Mouse (Mus musculus) kidney, adult 2 months (tissue): ENCODE measurements around the gene Slc25a38. TPM values are rescaled to one million over a fixed set of nuclear protein-coding genes. Genes with fewer than 3 reads are reported as not detected.
"Not testable (repeated sequence)": the region's sequence is repeated elsewhere in the genome, so short reads cannot be mapped to it uniquely, and the experiment has no call there.

ENCODE experiments used
- DNase-seq: peaks from one replicate; pipeline ENCODE4 v3.0.0; 2021
- H3K27ac ChIP-seq: fragments of 200-500 bp; 2 replicates; pipeline ENCODE4 v1.5.1; 2012; ENCODE audit warnings: low read depth, low read length, control low read depth, inconsistent platforms; ENCODE audit not compliant: insufficient read depth
- H3K27me3 ChIP-seq: fragments of 200-500 bp; replicated peaks from 2 replicates; pipeline ENCODE4 v1.6.1; 2012; ENCODE audit warnings: mild to moderate bottlenecking, moderate library complexity, low read length, inconsistent platforms; ENCODE audit not compliant: control insufficient read depth, insufficient read depth
- H3K36me3 ChIP-seq: fragments of 200-500 bp; 2 replicates; pipeline ENCODE4 v1.6.1; 2012; ENCODE audit warnings: mild to moderate bottlenecking, moderate library complexity, low read length, inconsistent platforms; ENCODE audit not compliant: control insufficient read depth, insufficient read depth
- H3K4me1 ChIP-seq: fragments of 200-500 bp; 2 replicates; pipeline ENCODE4 v1.6.1; 2011; ENCODE audit warnings: low read length; ENCODE audit not compliant: control insufficient read depth, insufficient read depth
- H3K4me3 ChIP-seq: fragments of 200-500 bp; 2 replicates; pipeline ENCODE4 v1.5.1; 2011; ENCODE audit warnings: mild to moderate bottlenecking, low read depth, low read length, control low read depth; ENCODE audit not compliant: insufficient read depth
- CTCF ChIP-seq: fragments of 200-500 bp; conservative IDR thresholded peaks from 2 replicates; pipeline ENCODE4 v1.5.1; 2011; ENCODE audit warnings: low read depth, mild to moderate bottlenecking, control low read depth, low read length, moderate library complexity, mixed read lengths; ENCODE audit not compliant: insufficient read depth, insufficient read length
- POLR2A ChIP-seq: fragments of 200-500 bp; IDR thresholded peaks from one replicate; pipeline ENCODE4 v1.6.1; 2011; ENCODE audit warnings: low read depth, low read length, control low read depth
- WGBS: fragments of 180-500 bp; shearing (Covaris S2); methylation state at CpG from one replicate; pipeline ENCODE4 v1.1.7; 2018; 5-methylcytosine and 5-hydroxymethylcytosine counted together
- polyA plus RNA-seq: library from polyadenylated mRNA; depleted of rRNA; stranded (reverse); fragments of >200 nt; gene quantifications from 2 replicates; pipeline ENCODE4 v1.2.3, GENCODE M21; 2012

Gene Slc25a38
- polyA plus RNA-seq, 1 experiment, result 52.0 TPM

DNA sequence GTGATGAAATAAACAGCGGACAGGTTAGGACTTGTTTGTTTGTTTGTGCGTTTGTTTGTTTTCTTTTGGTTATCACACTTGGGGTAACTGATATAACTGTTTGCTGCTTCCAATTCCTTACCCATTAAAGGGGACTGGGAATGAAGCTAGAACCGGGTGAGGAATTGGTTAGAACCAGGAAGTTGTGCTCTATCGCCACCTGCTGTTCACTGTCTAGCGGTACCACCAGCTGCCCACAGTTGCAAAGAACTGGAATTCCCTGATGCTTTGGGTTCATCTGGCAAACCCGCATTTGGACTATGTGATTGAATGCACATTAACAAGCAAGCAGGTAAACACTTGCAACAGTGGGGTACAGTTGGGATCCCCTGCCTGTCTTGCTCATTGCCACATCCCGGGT is 11.5 kb upstream of the Slc25a38 start:
- TF ChIP-seq CTCF (peak; percentile 86), POLR2A (no peak)
- H3K36me3 ChIP-seq, result no peaks in the 10 kb centered on the region
- H3K4me1 ChIP-seq, result no peaks in the 10 kb centered on the region
- 20% methylated on average over 7 of the region's 7 CpGs for WGBS
- no peaks in the 10 kb centered on the region for H3K27me3 ChIP-seq
- peak; percentile 62 for DNase-seq
- H3K4me3 ChIP-seq, result no peak overlapping the region
- no peak overlapping the region for H3K27ac ChIP-seq

DNA sequence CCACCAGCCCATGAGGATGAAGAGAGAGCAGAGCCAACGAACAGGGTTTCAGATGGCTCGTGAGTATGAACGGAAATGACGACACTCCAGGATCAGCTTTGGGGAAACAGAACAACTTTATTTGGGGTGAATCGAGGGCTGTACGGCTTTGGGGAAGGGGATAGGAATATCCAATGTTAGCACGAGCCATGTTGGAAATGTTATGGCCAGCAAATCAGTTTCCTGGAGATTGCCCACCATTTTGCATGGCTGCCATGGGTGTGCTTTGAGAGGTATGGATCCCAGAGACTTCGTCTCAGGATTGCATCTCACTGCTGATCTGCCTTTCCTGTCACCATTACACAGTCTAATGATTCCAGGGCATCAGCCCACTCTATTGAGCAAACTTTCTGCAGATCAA is 10.9 kb upstream of the Slc25a38 start:
- 89% methylated on average over 8 of the region's 8 CpGs for WGBS
- DNase-seq, result no peak
- no peaks in the 10 kb centered on the region for H3K27me3 ChIP-seq
- H3K4me3 ChIP-seq, result no peak overlapping the region
- no peak for TF ChIP-seq CTCF
- TF ChIP-seq POLR2A, result no peak
- no peaks in the 10 kb centered on the region for H3K4me1 ChIP-seq
- H3K36me3 ChIP-seq, result no peaks in the 10 kb centered on the region
- H3K27ac ChIP-seq, result no peak overlapping the region

DNA sequence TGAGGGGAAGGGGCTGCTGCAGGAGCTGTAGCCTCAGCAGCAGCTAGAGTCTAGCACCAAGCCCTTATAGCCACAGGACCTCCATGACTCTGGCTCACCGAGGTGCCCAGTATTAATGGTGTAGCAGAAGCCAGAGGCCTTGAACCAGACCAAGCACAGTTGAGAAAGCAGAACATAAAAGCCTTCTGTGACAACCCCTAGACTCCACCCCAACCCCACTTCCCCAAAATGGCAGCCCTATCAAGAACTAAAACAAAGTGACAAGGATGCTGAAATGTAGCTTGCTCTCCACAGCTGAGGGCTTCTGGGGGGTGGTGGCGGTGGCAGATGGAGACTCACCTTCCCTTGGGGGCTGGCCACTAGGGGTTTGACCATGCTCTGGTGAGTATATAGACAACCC is 9.0 kb upstream of the Slc25a38 start:
- H3K27ac ChIP-seq, result no peak overlapping the region
- H3K4me1 ChIP-seq, result no peaks in the 10 kb centered on the region
- H3K4me3 ChIP-seq, result no peak overlapping the region
- WGBS, result 95% methylated on average over 2 of the region's 2 CpGs
- TF ChIP-seq CTCF, result no peak
- TF ChIP-seq POLR2A, result no peak
- H3K27me3 ChIP-seq, result no peaks in the 10 kb centered on the region
- no peaks in the 10 kb centered on the region for H3K36me3 ChIP-seq
- no peak for DNase-seq

DNA sequence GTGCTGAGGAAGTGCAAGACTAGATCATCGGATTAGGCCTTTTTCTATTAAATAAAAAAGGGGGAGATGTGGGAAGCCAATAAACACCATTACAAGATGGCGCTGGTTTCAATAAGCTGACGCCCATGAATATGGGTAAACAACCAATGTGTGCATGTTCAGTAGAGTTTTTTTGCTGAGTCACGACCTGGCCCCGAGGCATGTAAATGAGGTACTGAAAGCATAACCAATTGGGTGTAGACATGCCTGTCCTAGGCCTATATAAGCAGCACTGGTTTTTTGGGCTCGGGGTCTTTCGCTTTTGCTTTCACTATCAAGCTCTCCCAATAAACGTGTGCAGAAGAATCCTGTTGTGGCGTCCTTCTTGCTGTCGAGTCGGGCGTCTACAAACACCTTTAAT is 1.2 kb upstream of the Slc25a38 start:
- H3K27ac ChIP-seq, H3K4me1 ChIP-seq, H3K36me3 ChIP-seq, H3K4me3 ChIP-seq, DNase-seq, H3K27me3 ChIP-seq: not testable (repeated sequence)
- WGBS, result 93% methylated on average over 12 of the region's 12 CpGs

DNA sequence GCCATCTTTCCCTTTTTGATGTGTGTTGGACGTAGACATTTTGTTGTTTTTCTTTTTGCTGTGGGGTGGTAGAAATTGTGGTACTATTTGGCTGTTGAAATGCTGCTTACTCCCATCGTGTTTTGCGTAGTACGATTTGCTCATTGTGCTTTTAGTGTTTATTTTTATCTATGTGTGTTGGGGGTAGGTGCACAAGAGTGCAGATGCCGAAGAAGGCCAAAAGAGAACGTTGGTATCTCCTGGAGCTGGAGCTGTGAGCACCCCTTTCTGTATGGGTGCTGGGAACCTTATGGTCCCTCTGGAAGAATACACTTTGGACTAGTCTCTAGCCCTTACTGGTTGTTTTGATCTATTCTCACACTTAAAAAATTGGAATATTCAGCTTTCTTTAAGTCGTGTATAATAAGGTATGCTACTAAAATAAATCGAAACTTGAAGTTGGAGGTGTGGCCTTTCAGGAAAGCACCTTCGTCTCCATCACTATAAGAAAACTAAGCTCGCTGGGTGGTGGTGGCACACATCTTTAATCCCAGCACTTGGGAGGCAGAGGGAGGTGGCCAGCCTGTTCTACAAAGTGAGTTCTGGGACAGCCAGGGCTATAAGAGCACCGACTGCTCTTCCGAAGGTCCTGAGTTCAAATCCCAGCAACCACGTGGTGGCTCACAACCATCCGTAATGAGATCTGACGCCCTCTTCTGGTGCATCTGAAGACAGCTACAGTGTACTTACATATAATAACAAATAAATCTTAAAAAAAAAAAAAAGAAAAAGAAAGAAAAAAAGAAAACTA is 1.2 kb downstream of the Slc25a38 start:
- H3K4me1 ChIP-seq, result peaks cover 7% of the 10 kb centered on the region; the same call in 1 of the 2 replicates
- H3K36me3 ChIP-seq, result no peaks in the 10 kb centered on the region
- peak overlapping the region; percentile 97 for H3K4me3 ChIP-seq
- DNase-seq, result no peak
- H3K27me3 ChIP-seq, result no peaks in the 10 kb centered on the region
- H3K27ac ChIP-seq, result peak overlapping the region; percentile 98
- 73% methylated on average over 15 of the region's 15 CpGs for WGBS
- no peak for TF ChIP-seq POLR2A
- TF ChIP-seq CTCF, result no peak

DNA sequence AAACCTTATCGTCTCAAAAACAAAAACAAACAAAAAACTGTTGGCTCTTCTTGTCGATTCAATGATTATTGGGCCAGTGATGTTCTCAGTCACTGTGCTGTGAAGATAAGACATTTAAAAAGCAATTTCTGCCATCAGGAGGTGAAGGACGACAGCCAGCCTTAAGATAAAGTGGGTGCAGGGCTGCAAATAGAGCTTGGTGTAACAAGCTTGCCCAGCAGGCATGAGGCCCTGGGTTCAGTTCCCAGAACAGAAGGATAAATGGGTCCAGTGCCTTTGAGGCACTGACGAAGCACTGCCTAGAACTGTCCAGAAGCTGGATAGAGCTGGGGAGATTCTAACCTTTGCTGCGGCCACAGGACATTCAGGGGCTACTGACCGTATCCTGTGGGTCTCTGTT is 2.3 kb downstream of the Slc25a38 start:
- WGBS, result 95% methylated on average over 6 of the region's 6 CpGs
- Histone ChIP-seq H3K27ac (no peak overlapping the region), H3K4me3 (no peak overlapping the region), H3K4me1 (peaks cover 7% of the 10 kb centered on the region; the same call in 1 of the 2 replicates), H3K27me3 (no peaks in the 10 kb centered on the region), H3K36me3 (no peaks in the 10 kb centered on the region)
- no peak for TF ChIP-seq POLR2A
- no peak for TF ChIP-seq CTCF
- no peak for DNase-seq

DNA sequence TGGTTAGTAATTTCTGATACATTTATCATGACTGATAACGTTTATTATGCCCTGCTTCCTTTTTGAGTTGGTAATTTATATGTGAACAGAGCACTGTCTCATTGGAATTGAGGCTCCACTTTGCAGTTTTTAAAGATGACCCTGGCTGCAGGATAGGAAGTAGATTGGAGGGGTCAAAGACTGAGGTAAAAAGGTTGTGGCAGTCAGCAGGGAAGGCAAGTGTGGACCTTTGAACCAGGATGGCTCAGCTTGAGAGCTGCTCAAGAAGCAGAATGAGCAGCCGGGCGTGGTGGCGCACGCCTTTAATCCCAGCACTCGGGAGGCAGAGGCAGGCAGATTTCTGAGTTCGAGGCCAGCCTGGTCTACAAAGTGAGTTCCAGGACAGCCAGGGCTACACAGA is 3.3 kb downstream of the Slc25a38 start:
- H3K36me3 ChIP-seq, result no peaks in the 10 kb centered on the region
- no peaks in the 10 kb centered on the region for H3K27me3 ChIP-seq
- H3K4me3 ChIP-seq, result no peak overlapping the region
- H3K27ac ChIP-seq, result no peak overlapping the region
- H3K4me1 ChIP-seq, result peaks cover 7% of the 10 kb centered on the region; the same call in 1 of the 2 replicates
- 66% methylated on average over 7 of the region's 7 CpGs for WGBS
- DNase-seq, result peak; percentile 47
- TF ChIP-seq CTCF, result no peak
- no peak for TF ChIP-seq POLR2A

DNA sequence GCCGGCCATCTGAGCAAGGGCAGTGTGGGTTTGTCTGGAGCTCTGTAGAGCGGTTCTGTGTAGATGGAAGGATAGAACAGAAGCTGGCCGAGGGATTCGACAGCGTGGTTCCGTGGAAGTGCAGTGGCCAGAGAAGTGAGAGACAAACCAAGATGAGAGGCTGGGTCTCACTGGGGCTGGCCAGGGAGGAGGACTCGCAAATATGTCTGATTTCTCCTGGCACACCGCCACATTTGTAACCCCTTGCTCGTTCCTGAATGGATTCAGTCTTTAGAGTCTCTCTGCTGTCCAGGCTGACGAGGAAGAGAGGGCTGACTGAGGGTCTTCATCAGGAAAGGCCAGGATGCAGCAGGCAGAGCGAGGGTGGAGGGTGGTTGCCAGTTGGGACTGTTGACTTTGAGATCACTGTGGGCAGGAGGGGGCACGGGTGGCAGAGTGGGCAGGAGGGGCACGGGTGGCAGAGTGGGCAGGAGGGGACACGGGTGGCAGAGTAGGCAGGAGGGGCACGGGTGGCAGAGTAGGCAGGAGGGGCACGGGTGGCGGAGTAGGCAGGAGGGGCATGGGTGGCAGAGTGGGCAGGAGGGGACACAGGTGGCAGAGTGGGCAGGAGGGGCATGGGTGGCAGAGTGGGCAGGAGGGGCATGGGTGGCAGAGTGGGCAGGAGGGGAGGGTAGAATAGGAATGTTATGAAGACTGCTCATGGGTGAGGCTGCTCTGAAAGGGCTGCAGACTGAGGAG is 4.0 kb downstream of the Slc25a38 start:
- Histone ChIP-seq H3K27ac (no peak overlapping the region), H3K36me3 (no peaks in the 10 kb centered on the region), H3K4me1 (peaks cover 7% of the 10 kb centered on the region; the same call in 1 of the 2 replicates), H3K4me3 (no peak overlapping the region), H3K27me3 (no peaks in the 10 kb centered on the region)
- DNase-seq, result no peak
- TF ChIP-seq POLR2A (no peak), CTCF (no peak)
- WGBS, result 84% methylated on average over 17 of the region's 17 CpGs
